Mouse (Mus musculus) spleen, postnatal 4 days (tissue): ENCODE results near the gene Ddx39b.

Experiments
- DNase-seq, 2 experiments: peaks; one replicate each; pipeline ENCODE4 v3.0.0; 2022; ENCODE audit warnings: low spot score in 2 of 2

Ddx39b gene

DNA sequence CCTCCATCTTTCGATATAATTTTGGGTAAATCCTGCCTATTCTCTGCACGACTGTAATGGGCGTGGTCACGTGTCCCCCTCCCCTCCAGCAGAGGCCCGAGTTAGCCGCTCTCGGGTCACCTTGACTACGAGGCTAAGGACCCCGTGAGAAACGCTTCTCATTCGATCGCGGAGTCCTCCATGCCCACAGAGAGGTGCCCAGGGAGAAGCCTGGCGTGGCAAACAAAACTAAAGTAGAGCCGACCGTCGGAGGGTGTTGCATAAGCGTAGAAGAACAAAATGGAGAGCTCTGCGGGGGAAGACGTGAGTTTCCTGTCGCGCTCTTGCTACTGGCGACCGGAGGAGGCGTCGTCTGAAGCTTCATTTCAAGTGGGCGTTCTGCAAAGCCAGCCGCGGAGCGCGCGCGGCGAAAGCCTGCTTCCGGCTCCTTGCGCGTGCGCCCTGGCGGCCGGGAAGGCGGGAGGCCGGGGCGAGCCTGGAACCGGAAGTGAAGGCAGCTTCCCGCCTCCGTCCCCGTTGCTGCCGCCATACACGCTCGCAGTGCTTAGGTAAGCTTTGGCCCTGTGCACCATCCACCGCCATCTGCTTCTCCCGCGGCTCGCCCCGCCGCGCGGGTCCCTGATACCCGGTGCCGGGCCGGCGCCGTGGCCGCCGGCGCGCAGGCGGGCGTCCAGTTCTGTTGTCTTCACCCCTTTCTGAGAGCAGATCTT, at the start of gene Ddx39b:
Gene Ddx39b (plus strand): TSS at position 442 of the 710 bp plus-strand sequence.
- DNase-seq = peak; percentile 96 to 98

DNA sequence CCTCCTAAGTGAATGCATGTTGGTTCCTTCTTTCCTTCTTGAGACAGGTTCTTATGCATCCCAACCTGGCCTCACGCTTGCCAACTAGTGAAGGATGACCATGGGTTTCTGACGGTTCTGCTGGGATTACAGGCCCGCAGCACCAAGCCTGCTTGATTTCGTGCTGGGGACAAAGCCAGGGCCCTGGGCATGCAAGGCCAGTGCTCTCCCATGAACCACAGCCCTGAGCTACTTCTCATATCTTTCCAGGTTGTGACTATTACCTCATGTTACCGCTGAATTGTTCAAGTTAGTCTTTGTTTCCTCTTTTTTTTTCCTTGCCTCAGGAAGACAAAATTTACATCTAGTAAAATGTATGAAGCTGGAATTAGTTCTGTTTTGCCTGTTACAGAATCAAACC, 48.6 kb upstream of the Ddx39b start:
- no peak for DNase-seq

DNA sequence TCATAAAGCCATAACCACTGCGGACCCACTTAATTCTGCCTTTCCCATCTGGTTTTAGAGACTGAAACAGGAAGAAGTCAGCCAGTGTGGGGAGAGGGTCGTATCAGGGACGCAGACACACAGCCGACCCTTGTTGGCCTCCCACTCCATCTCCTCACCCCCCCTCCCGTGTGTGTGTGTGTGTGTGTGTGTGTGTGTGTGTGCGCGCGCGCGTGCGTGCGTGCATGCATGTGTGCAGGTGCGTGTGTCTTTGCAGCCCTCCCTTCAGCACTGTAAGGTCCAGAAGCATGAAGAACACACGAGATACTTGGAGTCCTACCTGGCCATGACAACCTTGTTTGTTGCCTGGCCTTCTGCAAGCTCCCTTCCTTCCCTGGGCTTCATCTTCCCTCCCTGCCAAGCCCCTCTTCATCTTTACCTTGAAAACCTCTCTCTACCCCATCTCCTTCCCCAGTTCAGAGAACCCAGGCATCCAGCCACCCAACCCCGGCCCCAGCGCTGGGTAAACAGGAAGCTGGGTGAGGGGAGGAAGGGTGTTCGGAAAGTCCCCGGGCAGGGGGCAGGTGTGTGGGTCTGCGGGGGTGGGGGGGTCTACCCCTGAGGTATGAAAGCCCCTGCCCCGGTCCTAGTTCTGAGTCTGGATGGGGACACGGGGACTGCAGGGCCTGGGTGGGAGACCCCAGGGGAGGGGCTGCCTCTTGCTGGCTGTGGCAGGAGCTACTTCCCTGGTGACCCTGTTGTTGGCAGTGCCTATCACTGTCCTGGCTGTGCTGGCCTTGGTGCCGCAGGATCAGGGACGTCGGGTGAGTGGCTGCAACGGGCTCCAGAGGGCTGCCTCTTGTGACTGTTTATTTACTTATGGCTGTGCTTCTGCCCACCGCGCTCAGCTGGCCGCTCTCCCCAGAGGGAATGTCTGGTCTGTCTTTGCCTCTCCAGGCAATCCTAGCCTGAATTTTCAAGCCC, 47.4 kb upstream of the Ddx39b start, which contains the start of gene Ltb:
Gene Ltb (plus strand): TSS at position 559 of the 963 bp plus-strand sequence.
- peak; percentile 70 to 86 for DNase-seq

DNA sequence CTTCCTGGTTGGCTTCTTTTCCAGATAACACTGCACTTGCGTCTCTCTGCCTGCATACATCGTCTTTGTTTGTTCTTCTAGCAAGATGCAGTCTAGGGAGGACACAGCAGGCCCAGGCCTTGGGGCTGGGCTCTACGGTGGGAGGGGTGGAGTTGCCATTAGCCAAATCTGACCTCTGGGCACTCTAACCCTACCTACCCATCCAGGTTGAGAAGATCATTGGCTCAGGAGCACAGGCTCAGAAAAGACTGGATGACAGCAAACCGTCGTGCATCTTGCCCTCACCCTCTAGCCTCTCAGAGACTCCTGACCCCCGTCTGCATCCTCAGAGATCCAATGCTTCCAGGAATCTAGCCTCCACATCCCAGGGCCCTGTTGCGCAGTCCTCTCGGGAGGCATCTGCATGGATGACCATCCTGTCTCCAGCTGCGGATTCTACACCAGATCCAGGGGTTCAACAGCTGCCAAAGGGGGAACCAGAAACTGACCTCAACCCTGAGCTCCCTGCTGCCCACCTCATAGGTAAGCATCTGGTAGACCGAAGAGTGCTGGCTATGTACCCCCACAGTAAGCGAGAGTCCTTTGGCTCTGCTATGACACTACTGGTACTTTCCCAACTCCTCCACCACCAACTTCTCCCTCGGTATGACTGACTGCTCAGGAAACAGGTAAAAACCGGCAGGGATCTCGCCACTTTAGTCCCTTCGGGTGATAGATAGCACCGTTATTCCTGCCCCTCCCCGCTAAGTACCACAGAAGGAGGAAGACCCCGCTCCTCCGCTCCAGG, 46.5 kb upstream of the Ddx39b start:
- peak in 1 of 2 experiments; percentile 72 for DNase-seq

DNA sequence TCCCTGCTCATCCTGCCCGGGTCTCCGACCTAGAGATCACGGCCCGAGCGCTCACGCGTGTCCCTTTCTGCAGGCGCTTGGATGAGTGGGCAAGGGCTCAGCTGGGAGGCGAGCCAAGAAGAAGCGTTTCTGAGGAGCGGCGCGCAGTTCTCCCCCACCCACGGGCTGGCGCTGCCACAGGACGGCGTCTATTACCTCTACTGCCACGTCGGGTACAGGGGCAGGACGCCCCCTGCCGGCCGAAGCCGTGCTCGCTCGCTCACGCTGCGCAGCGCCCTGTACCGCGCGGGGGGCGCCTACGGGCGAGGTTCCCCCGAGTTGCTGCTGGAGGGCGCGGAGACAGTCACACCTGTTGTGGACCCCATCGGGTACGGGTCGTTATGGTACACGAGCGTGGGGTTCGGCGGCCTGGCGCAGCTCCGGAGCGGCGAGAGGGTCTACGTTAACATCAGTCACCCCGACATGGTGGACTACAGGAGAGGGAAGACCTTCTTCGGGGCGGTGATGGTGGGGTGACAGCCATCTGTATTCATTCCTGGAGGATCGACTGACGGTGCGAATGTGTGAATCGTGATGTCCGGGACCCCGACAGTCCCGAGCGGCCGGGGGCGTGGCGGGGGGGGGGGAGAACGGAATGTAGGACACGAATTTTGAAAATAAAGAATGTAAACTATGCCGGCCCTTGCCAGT, 45.8 kb upstream of the Ddx39b start:
- peak; percentile 87 to 97 for DNase-seq

DNA sequence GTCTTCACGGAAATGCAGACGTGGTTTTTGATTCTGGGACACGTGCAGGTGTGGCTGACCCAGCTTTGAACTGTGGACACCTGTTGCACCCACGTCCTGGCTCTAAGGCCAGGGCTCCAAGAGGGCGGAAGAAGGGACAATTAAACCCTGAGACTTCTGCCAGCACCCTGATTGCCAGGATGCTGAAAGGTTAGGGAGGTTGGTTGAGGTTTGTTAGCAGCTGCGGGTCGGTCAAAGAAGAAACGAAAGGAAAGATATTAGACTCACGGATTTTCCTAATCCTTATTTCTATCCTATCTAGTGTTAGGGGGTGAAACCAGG, 45.3 kb upstream of the Ddx39b start:
- no peak for DNase-seq

DNA sequence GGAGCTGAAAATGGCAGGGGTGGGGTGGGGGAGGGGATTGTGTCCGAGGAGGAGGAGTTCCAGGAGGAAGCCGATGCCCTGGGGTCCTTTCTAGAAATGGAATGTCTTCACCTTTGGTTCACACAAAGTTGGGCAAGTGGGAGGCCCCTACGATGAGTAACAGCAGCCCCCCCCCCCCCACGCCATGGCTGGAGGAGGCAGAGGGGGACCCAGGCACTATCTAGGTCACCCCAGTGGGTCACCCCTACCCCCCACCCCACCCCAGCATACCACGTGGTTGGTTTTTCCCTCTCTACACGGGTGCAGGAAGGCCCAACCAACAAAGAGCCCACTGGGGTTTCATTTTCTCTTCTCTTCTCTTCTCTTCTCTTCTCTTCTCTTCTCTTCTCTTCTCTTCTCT, 44.4 kb upstream of the Ddx39b start:
- DNase-seq = no peak

DNA sequence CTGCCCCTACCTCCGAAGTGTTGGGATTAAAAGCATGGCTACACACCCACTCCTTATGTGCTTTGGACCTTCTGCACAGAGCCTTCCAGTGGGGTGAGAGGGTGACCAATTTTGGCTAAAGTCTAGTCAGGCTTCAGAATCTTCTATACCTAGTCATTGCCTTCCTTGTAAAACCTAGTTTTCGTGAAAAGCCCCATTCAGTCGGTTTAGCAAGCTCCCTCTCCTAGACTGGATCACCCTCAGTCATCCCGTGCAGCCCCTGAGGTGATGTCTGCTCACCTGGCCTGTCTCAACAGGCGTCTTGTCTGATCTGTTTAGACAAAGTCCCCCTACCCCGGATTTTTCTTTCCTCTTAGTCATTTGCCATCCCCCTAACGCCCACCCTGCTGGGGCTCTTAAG, 43.5 kb upstream of the Ddx39b start:
- no peak for DNase-seq

DNA sequence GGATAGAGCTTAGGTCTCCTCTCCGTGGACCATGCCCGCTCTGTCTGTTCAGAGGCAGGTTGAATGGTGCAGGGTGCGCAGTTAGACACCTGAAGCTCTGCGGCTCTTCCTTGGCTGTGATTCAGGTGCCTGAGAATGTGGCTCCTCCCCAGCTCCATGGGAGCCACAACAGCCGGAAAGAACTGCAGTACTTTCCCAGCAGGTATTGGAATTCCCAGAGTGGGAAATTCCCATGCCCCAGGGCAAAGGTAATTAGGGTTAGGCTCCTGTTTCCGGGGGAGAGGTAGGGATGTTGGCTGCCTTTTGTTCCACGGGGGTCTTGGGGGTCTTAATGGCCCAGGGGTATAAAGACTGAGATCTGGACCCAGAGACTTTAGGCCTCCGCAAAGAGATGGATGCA, 42.6 kb upstream of the Ddx39b start:
- DNase-seq = no peak

DNA sequence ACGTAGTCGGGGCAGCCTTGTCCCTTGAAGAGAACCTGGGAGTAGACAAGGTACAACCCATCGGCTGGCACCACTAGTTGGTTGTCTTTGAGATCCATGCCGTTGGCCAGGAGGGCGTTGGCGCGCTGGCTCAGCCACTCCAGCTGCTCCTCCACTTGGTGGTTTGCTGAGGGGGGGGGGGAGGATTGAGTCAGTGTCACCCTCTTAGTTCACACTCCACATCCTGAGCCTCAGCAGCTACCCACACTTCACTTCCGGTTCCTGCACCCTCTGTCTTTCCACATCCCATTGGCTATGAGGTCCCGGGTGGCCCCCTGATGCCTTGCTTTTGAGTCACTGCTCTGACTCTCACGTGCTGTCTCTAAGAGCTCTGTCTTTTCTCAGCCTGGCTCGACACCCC, 41.1 kb upstream of the Ddx39b start:
- DNase-seq = peak; percentile 56 to 74

DNA sequence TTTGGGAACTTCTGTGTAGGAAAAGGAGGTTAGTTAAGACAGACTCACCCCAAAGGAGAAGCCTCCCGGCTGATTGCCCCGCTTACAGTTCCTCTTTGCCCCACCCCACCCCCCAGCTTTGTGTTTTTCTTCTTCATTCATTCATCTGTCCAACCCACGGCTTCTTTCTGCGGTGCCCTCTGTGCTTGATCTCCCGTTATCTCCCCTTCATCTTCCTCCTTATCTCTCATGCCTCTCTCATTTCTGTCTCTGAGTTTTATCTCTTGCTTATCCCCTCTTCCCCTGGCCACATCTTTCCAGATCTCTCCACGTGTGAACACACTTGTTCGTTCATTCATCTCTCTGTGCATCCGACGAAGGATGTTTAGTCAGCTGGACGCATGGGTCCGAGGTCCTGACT, 40.4 kb upstream of the Ddx39b start:
- DNase-seq = no peak

DNA sequence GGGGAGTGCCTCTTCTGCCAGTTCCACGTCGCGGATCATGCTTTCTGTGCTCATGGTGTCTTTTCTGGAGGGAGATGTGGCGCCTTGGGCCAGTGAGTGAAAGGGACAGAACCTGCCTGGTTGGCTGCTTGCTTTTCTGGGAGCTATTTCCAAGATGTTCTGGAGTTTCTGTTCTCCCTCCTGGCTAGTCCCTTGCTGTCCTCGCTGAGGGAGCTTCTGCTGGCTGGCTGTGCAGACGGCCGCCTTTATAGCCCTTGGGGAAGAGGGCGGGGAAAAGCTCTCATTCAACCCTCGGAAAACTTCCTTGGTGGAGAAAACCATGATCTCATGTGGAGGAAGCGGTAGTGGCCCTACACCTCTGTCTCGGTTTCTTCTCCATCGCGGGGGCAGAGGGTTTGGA, 39.8 kb upstream of the Ddx39b start, which contains the start of gene Tnf:
Gene Tnf (minus strand): TSS at position 221 of the 400 bp plus-strand sequence.
- DNase-seq = peak; percentile 64 to 78

DNA sequence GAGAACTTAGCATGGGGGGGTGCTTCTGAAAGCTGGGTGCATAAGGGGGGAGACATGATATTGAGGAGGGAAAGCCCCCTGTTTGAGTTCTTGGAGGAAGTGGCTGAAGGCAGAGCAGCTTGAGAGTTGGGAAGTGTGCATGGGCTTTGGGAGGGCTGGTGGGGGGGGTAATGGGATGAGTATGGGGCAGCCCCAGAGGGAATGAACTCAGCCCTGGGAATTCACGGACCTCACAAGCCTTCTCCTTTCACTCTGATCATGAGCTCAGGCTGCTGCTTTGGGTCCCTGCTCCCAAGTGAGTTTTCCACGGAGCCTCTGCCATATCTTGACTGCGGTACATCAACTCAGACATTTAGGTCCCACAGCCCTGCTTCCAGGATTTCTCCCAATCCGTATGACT, 39.1 kb upstream of the Ddx39b start:
- DNase-seq = no peak

DNA sequence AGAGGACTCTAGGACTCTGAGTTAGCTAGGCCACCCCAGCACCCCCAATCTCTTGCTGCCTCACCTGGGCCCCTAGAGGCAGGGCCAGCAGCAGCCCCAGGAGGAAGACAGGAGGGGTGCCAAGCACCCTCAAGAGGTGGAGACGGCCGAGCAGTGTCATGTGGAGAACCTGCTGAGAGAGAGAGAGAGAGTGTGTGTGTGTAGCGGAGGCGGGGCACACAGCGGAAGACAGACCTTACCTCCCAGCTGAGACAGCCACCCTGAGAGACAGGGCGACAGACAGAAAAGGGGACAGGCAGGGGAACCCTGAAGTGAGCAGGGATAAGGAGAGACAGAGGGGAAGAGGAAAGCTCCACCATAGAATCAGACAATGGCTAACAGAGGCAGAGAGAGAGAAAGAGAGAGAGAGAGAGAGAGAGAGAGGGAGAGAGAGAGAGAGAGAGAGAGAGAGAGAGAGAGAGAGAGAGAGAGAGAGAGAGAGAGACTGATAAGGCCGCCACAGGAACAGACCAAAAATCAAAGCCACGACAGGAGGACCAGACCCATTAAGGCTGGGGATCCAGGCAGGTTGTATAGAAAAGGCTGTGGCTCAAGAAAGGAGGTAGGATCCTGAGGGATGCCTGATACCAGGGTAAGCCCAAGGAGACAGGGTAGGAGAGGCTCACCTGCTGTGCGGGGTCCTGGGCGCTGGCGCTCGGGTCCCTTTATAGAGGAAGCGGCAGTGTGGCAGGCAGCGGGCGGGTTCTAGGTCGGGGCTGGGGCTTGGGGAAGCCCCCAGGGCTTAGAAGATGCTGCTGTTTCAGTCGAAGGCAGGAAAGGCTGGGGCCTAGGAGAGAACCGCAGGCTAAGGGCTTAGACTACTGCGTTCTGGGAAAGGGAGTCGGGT, 36.8 kb upstream of the Ddx39b start, which contains the start of gene Lta:
Gene Lta (minus strand): TSS at position 858 of the 886 bp plus-strand sequence.
- peak; percentile 48 to 75 for DNase-seq

DNA sequence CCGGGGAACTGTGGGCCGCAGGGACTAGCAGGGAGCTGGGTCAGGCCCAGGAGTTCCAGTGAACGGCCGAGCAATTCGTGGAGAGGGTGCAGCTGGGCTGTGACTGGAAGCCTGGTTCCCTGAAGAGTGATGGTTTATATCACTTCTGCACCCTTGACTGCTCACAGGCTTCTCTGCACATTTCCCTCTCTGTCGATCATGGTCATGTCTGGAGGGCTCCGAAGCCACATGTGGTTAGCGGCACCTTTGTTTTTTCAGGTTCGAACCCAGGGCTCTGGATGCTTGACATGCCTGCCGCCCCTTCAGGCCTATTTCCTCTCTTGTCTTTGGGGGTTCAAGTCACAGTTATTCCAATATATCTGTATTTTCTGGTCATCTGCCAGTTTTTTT, 36.2 kb upstream of the Ddx39b start:
- DNase-seq = no peak

DNA sequence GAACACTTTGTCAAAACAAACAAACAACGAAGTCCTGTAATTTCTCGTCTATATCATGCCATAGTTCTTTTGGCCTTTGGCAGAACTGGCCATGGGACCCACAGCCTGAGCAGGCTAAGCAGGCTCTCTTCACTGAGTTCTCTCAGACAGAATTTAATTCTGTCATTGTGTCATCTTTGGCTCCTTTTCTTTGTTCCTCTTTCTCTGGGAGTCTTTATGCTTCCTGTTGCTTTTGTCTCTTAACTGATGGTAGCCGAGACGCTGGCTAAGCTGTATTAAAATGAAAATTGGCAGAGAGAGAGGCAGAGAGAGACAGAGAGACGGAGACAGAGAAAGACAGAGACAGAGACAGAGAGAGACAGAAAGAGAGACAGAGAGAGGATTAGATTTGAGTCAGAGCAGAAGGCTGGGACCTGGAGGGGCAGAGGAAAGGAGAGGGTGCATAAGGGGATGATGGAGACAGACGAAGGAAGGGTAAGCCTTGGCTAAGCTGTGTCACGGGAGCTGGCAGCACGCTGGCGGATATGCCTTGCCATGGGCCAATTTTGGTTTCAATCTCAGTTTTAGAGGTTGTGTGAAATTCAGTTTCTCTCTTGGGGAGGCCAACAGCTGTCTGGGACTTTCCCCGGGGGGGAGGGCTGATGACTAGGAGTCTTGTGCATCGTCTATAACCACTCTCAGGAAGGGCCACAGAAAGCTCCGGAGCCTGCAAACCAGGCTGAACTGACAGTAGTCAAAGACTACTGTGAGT, 31.6 kb upstream of the Ddx39b start:
- peak in 1 of 2 experiments; percentile 50 for DNase-seq

DNA sequence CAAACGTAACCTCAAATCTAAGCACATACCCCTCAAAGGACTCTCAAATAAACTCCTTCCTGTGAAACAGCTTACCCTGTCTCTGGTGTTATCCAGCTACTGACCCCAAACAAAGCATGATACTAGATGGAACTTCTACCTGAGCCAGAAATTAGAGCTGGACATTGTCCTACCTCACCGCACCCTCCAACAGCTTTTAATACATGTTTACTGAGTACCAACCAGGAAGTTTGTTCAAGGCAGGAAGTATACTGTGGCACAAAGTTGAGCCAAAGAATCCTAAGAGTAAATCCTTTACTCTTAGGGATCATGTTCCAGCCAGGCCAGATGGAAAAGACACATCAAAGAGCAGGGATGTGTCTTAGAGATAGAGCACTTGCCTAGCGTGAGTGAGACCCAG, 31.0 kb upstream of the Ddx39b start:
- DNase-seq = no peak

DNA sequence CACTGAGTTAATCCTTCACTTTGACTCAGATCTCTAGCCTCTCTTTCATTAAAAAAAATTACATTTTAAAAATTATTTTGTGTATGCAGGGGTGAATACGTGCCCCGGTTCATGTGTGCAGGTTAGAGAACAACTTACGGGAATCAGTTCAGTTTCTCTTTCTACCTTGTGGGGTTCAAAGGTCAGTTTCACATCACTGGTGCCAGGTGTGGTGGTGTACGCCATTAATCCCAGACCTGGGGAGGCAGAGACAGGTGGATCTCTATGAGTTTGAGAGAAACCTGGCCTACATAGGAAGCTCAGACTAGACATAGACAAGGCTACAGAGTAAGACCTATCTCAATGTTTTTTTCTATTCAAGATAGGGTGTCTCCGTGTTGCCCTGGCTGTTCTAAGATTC, 28.5 kb upstream of the Ddx39b start:
- no peak for DNase-seq

DNA sequence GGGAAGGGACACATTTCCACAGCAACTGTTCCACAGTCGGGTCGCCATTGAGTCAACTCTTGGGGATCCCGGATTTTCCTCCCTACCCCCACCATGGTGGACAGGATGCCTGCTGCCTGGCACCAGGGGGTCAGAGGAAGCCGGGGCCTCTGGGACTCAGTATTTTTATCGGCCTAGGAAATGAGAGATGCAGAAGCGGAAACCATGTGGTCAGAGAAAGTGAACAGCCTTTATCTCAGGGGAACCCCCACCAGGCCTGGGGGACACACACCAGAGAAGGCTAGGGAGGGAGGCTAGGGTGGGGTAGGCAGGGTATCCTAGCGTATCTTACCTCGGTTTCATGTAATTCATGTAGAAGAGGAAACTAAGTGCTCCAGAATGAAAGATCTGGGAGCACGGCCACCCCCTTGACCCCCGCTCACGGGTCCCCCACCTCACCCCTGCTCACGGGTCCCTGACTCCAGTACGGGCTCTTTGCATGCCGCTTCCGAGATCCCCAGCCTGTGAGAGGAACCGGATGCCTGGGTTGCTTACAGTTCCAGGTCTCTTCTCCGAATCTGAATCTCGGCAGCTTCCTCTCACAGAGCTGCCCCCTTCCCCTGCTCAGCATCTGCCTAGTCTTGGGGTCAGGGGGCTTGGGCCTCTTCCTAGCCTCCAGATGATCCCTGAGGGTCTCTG, 22.9 kb upstream of the Ddx39b start:
- DNase-seq = peak; percentile 56 to 78
